Mouse (Mus musculus): Measurements from ENCODE around the gene Mgll. TPM values are rescaled to one million over a fixed set of nuclear protein-coding genes. Genes with fewer than 3 reads are reported as not detected.

The Mgll gene
- 1.2 to 2.9 TPM (median 1.9 TPM) in 4 replicates for total RNA-seq (2023; ENCODE audit: inconsistent age)

GRCm38 (mm10) chr6:88724313-88725195 lies at the start of gene Mgll:
Gene Mgll, plus strand, starts transcription at chr6:88724412.

GRCm38 (mm10) chr6:88841781-88842689 lies 117.8 kb downstream of the Mgll start, which contains the start of gene Abtb1:
Gene Abtb1, minus strand, starts transcription at chr6:88841984.

GRCm38 (mm10) chr6:88874868-88875508 lies 150.8 kb downstream of the Mgll start, which contains the start of gene Podxl2:
Gene Podxl2, minus strand, starts transcription at chr6:88875044.

Other genes with a start within 250 kb of the Mgll start
- gene Sec61a1, start 205.5 kb upstream of the Mgll start, total RNA-seq (2023; ENCODE audit: inconsistent age) = 189 to 210 TPM (median 199 TPM) in 4 replicates
- not detected in 4 replicates for gene Kbtbd12, start 86.5 kb upstream of the Mgll start, total RNA-seq (2023; ENCODE audit: inconsistent age)
- gene Abtb1, start 117.6 kb downstream of the Mgll start, total RNA-seq (2023; ENCODE audit: inconsistent age) = 34.3 to 46.8 TPM (median 39.0 TPM) in 4 replicates
- gene Podxl2, start 150.6 kb downstream of the Mgll start, total RNA-seq (2023; ENCODE audit: inconsistent age) = not detected in 4 replicates
- gene Mcm2, start 174.4 kb downstream of the Mgll start, total RNA-seq (2023; ENCODE audit: inconsistent age) = 62.2 to 70.4 TPM (median 64.3 TPM) in 4 replicates
- gene Tpra1, start 177.8 kb downstream of the Mgll start, total RNA-seq (2023; ENCODE audit: inconsistent age) = 66.5 to 83.4 TPM (median 76.1 TPM) in 4 replicates